15 mouse cellular contexts compared by ENCODE assay signal in genomic region chr8:7060255-7060656, GRCm38 (mm10).
DNase-seq lines count a peak whose midpoint lies in the region; ATAC-seq lines count a peak whose summit lies in the region.
"Had no signal": no experiment of that assay in that cellular context is flagged by ENCODE, and none has a peak within 500 bp of the region (broad histone marks: within the 10 kb centered on the region; RNA-seq: fewer than 3 reads in every experiment).

No protein-coding gene starts in this region.

- H3K4me2 ChIP-seq in forebrain, embryonic 16.5 days (ENCODE audit: low read length) = no peak overlapping the region
- no peak overlapping the region for H3K4me2 ChIP-seq in forebrain, embryonic 11.5 days (ENCODE audit: low read depth, low read length, severe bottlenecking)
- H3K4me2 ChIP-seq: embryonic facial prominence, embryonic 12.5 days; liver, embryonic 12.5 days had no signal

- H3K4me1 ChIP-seq in forebrain, embryonic 16.5 days (replicated peaks; ENCODE audit: control insufficient read depth, insufficient read depth, low read length) = no peaks in the 10 kb centered on the region
- H3K4me1 ChIP-seq in forebrain, embryonic 11.5 days (replicated peaks; ENCODE audit: control insufficient read depth, insufficient read depth, low read length) = no peaks in the 10 kb centered on the region
- H3K4me1 ChIP-seq: embryonic facial prominence, embryonic 12.5 days; liver, embryonic 12.5 days; midbrain, embryonic 10.5 days had no signal

- H3K9me3 ChIP-seq in forebrain, embryonic 16.5 days (ENCODE audit: control insufficient read depth, low read length) = no peaks in the 10 kb centered on the region; the same call in 1 of the 2 replicates
- no peaks in the 10 kb centered on the region for H3K9me3 ChIP-seq in forebrain, embryonic 11.5 days (ENCODE audit: control insufficient read depth, low read length)
- H3K9me3 ChIP-seq: embryonic facial prominence, embryonic 12.5 days; liver, embryonic 12.5 days; midbrain, embryonic 10.5 days had no signal

- no peaks in the 10 kb centered on the region for H3K36me3 ChIP-seq in forebrain, embryonic 16.5 days (ENCODE audit: control insufficient read depth, insufficient read depth)
- H3K36me3 ChIP-seq in forebrain, embryonic 11.5 days (ENCODE audit: control insufficient read depth, insufficient read depth, low read length) = no peaks in the 10 kb centered on the region
- H3K36me3 ChIP-seq: embryonic facial prominence, embryonic 12.5 days; liver, embryonic 12.5 days; midbrain, embryonic 10.5 days had no signal

- H3K9ac ChIP-seq in forebrain, embryonic 16.5 days (replicated peaks; ENCODE audit: low read depth, low read length) = no peak overlapping the region
- H3K9ac ChIP-seq in forebrain, embryonic 11.5 days (ENCODE audit: low read length) = no peak overlapping the region
- H3K9ac ChIP-seq: embryonic facial prominence, embryonic 12.5 days; liver, embryonic 12.5 days had no signal

- 79% methylated on average over 4 of the region's 4 CpGs for WGBS in forebrain, embryonic 16.5 days
- WGBS in forebrain, embryonic 11.5 days = 87% methylated on average over 4 of the region's 4 CpGs

- DNase-seq in forebrain, embryonic 11.5 days (ENCODE audit: low spot score) = no peak
- DNase-seq in adipocyte (ENCODE audit: low spot score) = peak; percentile 98
- DNase-seq in kidney, adult 9 months = peak; percentile 87
- peak; percentile 77 for DNase-seq in lung, postnatal 10 days
- DNase-seq in spleen, postnatal 36 days (ENCODE audit: low spot score in 2 of 2) = no peak
- DNase-seq in testis, postnatal 14 days (ENCODE audit: low spot score) = no peak
- no peak for DNase-seq in left cerebral cortex, postnatal 4 days
- DNase-seq: cerebellum, adult 9-10 months; heart, adult 18-20 months; thymus, postnatal 25 days had no signal

- no peak overlapping the region for H3K4me3 ChIP-seq in forebrain, embryonic 16.5 days (replicated peaks; ENCODE audit: low read length)
- H3K4me3 ChIP-seq in forebrain, embryonic 11.5 days (ENCODE audit: low read depth, low read length) = no peak overlapping the region
- H3K4me3 ChIP-seq: embryonic facial prominence, embryonic 12.5 days; liver, embryonic 12.5 days; midbrain, embryonic 10.5 days had no signal

- H3K27me3 ChIP-seq in forebrain, embryonic 16.5 days (replicated peaks; ENCODE audit: control insufficient read depth, insufficient read depth, low read length) = no peaks in the 10 kb centered on the region
- no peaks in the 10 kb centered on the region for H3K27me3 ChIP-seq in forebrain, embryonic 11.5 days (ENCODE audit: control insufficient read depth, insufficient read depth, low read length)
- H3K27me3 ChIP-seq: embryonic facial prominence, embryonic 12.5 days; liver, embryonic 12.5 days had no signal

- H3K27ac ChIP-seq in forebrain, embryonic 16.5 days (ENCODE audit: low read length) = no peak overlapping the region
- no peak overlapping the region for H3K27ac ChIP-seq in forebrain, embryonic 11.5 days (ENCODE audit: low read depth, low read length)
- H3K27ac ChIP-seq: embryonic facial prominence, embryonic 12.5 days; liver, embryonic 12.5 days; midbrain, embryonic 10.5 days had no signal

- peak; percentile 59 for ATAC-seq in forebrain, embryonic 16.5 days
- ATAC-seq in forebrain, embryonic 11.5 days (replicated peaks; ENCODE audit: low FRiP score) = no peak
- ATAC-seq: inflammation-experienced regulatory T-cells, adult 6 months; liver, embryonic 12.5 days had no signal

- intact Hi-C loops in left cerebral cortex, postnatal 4 days (cut with DNase I) = no loop called here

Comparison
In these comparisons a context has a peak if more than half of its experiments do, and no peak if none do; other contexts are left out.
1. DNase-seq: peak in adipocyte (single experiment), kidney, adult 9 months (single experiment) and lung, postnatal 10 days (single experiment); none in forebrain, embryonic 11.5 days (single experiment), spleen, postnatal 36 days (0 of 2), testis, postnatal 14 days (single experiment) and left cerebral cortex, postnatal 4 days (single experiment).